Mouse (Mus musculus) myocyte (in vitro differentiated cells): ENCODE results near the gene Irf2.

Source experiments
- CEBPB ChIP-seq: IDR thresholded peaks from 2 replicates; pipeline ENCODE4 v1.6.1; 2011; ENCODE audit warnings: mild to moderate bottlenecking, moderate library complexity; ENCODE audit not compliant: poor library complexity, insufficient read depth, severe bottlenecking
- E2F4 ChIP-seq: IDR thresholded peaks from one replicate; pipeline ENCODE4 v1.6.1; 2011; ENCODE audit warnings: mild to moderate bottlenecking, control low read depth, moderate library complexity; ENCODE audit not compliant: insufficient read depth
- MAX ChIP-seq: IDR thresholded peaks from one replicate; pipeline ENCODE4 v1.6.1; 2011; ENCODE audit warnings: low read depth, mild to moderate bottlenecking, control low read depth
- MYOD1 ChIP-seq, 3 experiments: IDR thresholded peaks; one replicate each; pipeline ENCODE4 v1.6.1; 2011; ENCODE audit warnings: control low read depth in 2 of 3, low read depth in 2 of 3, mild to moderate bottlenecking in 2 of 3, moderate library complexity in 1 of 3; ENCODE audit not compliant: insufficient read length in 2 of 3, control insufficient read depth in 1 of 3
- MYOG ChIP-seq, 3 experiments: IDR thresholded peaks; one replicate each; pipeline ENCODE4 v1.6.1; 2011; ENCODE audit warnings: control low read depth in 2 of 3, low read depth in 2 of 3, mild to moderate bottlenecking in 2 of 3; ENCODE audit not compliant: insufficient read length in 2 of 3, control insufficient read depth in 1 of 3, insufficient read depth in 1 of 3
- POLR2A ChIP-seq: IDR thresholded peaks from one replicate; pipeline ENCODE4 v1.6.1; 2011; ENCODE audit warnings: low read depth, mild to moderate bottlenecking, control low read depth, moderate library complexity; ENCODE audit not compliant: insufficient read length
- POLR2AphosphoS2 ChIP-seq: IDR thresholded peaks from one replicate; pipeline ENCODE4 v1.6.1; 2011; ENCODE audit warnings: low read depth, control low read depth; ENCODE audit not compliant: insufficient read length
- REST ChIP-seq: IDR thresholded peaks from one replicate; pipeline ENCODE4 v1.6.1; 2011; ENCODE audit warnings: mild to moderate bottlenecking, control low read depth, moderate library complexity; ENCODE audit not compliant: insufficient read depth, insufficient read length
- SRF ChIP-seq: IDR thresholded peaks from one replicate; pipeline ENCODE4 v1.6.1; 2011; ENCODE audit warnings: low read depth; ENCODE audit not compliant: control insufficient read depth, insufficient read length
- TCF12 ChIP-seq: IDR thresholded peaks from one replicate; pipeline ENCODE4 v1.6.1; 2011; ENCODE audit warnings: mild to moderate bottlenecking, control low read depth; ENCODE audit not compliant: poor library complexity, insufficient read depth, severe bottlenecking
- TCF3 ChIP-seq: IDR thresholded peaks from one replicate; pipeline ENCODE4 v1.6.1; 2011; ENCODE audit warnings: low read depth, control low read depth; ENCODE audit not compliant: insufficient read length
- USF1 ChIP-seq: IDR thresholded peaks from one replicate; pipeline ENCODE4 v1.6.1; 2011; ENCODE audit warnings: low read depth, mild to moderate bottlenecking, control low read depth, moderate library complexity

- no peak for TF ChIP-seq E2F4
- no peak for TF ChIP-seq POLR2A
- no peak for TF ChIP-seq MAX
- no peak for TF ChIP-seq CEBPB
- TF ChIP-seq MYOG (IDR thresholded peaks at IDR 0.05; ENCODE audit: control insufficient read depth in 1 of 3, insufficient read depth in 1 of 3, insufficient read length in 2 of 3, low read depth in 2 of 3): no peak
- TF ChIP-seq POLR2AphosphoS2: no peak
- TF ChIP-seq TCF12: no peak
- no peak for TF ChIP-seq TCF3
- TF ChIP-seq MYOD1 (IDR thresholded peaks at IDR 0.05; ENCODE audit: control insufficient read depth in 1 of 3, insufficient read length in 2 of 3, low read depth in 2 of 3): no peak
- TF ChIP-seq USF1: no peak
- no peak for TF ChIP-seq SRF
- TF ChIP-seq REST: no peak
These were observed 92.9 kb downstream of the Irf2 start for GRCm38 (mm10) chr8:46832399-46832798.
